In the genomic region with DNA sequence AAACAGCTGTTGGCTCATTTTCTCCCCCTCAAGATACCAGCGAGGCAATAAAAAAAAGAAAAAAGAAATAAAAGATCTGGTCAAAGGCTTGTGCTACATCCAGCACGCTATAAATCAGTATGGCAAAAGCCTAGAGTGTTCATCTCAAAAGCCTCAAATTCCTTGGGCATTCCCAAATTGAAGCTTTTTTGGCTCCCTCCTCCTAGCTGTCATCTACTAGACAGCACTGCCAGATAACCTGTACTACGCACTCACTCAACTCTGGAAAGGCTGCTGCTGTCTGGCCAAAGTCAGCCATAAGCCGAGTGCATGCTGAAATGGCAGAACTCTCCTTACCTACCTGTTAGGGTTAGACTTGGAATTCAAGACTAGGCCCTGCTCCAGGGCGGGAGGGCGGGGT, we compare ENCODE assay signal across 15 mouse cellular contexts. TPM values are rescaled to one million over a fixed set of nuclear protein-coding genes. Genes with fewer than 3 reads are reported as not detected.
DNase-seq lines count a peak whose midpoint lies in the region; ATAC-seq and TF ChIP-seq lines count a peak whose summit lies in the region.
"Had no signal": no experiment of that assay in that cellular context is flagged by ENCODE, and none has a peak within 500 bp of the region (broad histone marks: within the 10 kb centered on the region; RNA-seq: fewer than 3 reads in every experiment).

No protein-coding gene starts in this region.

- TF ChIP-seq CTCF in lung, embryonic 14.5 days (IDR thresholded peaks at IDR 0.05; ENCODE audit: low read depth) = no peak
- no peak for TF ChIP-seq CTCF in small intestine, adult 2 months (IDR thresholded peaks at IDR 0.05; ENCODE audit: extremely low read depth, insufficient read length, insufficient replicate concordance, low read depth, low read length)

- 58% methylated on average over 6 of the region's 6 CpGs for WGBS in heart, embryonic 12.5 days
- WGBS in lung, embryonic 14.5 days = 46% methylated on average over 6 of the region's 6 CpGs
- 55% methylated on average over 6 of the region's 6 CpGs for WGBS in limb, embryonic 15.5 days
- whole genome bisulfite sequencing in small intestine, adult 2 months = 23% methylated on average over 6 of the region's 6 CpGs

- H3K9ac ChIP-seq in heart, embryonic 12.5 days = peak overlapping the region; percentile 44
- H3K9ac ChIP-seq in lung, embryonic 14.5 days = no peak overlapping the region
- no peak overlapping the region for H3K9ac ChIP-seq in limb, embryonic 15.5 days
- H3K9ac ChIP-seq: hindbrain, embryonic 15.5 days had no signal

- H3K4me1 ChIP-seq in heart, embryonic 12.5 days (replicated peaks) = peaks cover 81% of the 10 kb centered on the region
- H3K4me1 ChIP-seq in lung, embryonic 14.5 days (ENCODE audit: insufficient read depth) = peaks cover 65% of the 10 kb centered on the region
- peaks cover 80% of the 10 kb centered on the region for H3K4me1 ChIP-seq in limb, embryonic 15.5 days
- peaks cover 23% of the 10 kb centered on the region; the same call in 1 of the 2 replicates for H3K4me1 ChIP-seq in small intestine, adult 2 months (ENCODE audit: control insufficient read depth, insufficient read depth, insufficient read length, low read length)

- peak overlapping the region; percentile 58 for H3K27ac ChIP-seq in heart, embryonic 12.5 days (ENCODE audit: poor library complexity, severe bottlenecking)
- peak overlapping the region; percentile 61; the same call in 1 of the 2 replicates for H3K27ac ChIP-seq in lung, embryonic 14.5 days (ENCODE audit: low read depth)
- peak overlapping the region; percentile 11; the same call in 1 of the 2 replicates for H3K27ac ChIP-seq in limb, embryonic 15.5 days
- H3K27ac ChIP-seq in small intestine, adult 2 months (ENCODE audit: insufficient read depth, low read depth, low read length) = peak overlapping the region; percentile 51
- H3K27ac ChIP-seq: hindbrain, embryonic 15.5 days; kidney, postnatal 0 days; midbrain, embryonic 10.5 days had no signal

- no peak for DNase-seq in heart, postnatal 4 days
- peak; percentile 84 for DNase-seq in lung, embryonic 14.5 days
- DNase-seq in lung, adult 18-20 months = no peak
- DNase-seq in right cerebral cortex, postnatal 25 days = no peak
- DNase-seq in neural tube, embryonic 10.5 days (ENCODE audit: extremely low spot score, low spot score) = no peak
- DNase-seq: cerebellum, adult 2 months; embryo, embryonic 11 days; gastrocnemius, postnatal 36 days; layer of hippocampus, adult 9-11 months had no signal

- no peak for TF ChIP-seq POLR2A in small intestine, adult 2 months (IDR thresholded peaks at IDR 0.05; ENCODE audit: low read depth, low read length)

- H3K4me3 ChIP-seq in heart, embryonic 12.5 days = no peak overlapping the region
- H3K4me3 ChIP-seq in lung, embryonic 14.5 days (ENCODE audit: low read depth, low read length) = no peak overlapping the region
- H3K4me3 ChIP-seq in limb, embryonic 15.5 days = no peak overlapping the region
- no peak overlapping the region for H3K4me3 ChIP-seq in small intestine, adult 2 months (ENCODE audit: low read depth, low read length)
- H3K4me3 ChIP-seq: hindbrain, embryonic 15.5 days; midbrain, embryonic 10.5 days had no signal

- H3K4me2 ChIP-seq in heart, embryonic 12.5 days = peak overlapping the region; percentile 27
- H3K4me2 ChIP-seq in lung, embryonic 14.5 days = peak overlapping the region; percentile 92; the same call in 1 of the 2 replicates
- no peak overlapping the region for H3K4me2 ChIP-seq in limb, embryonic 15.5 days
- H3K4me2 ChIP-seq: hindbrain, embryonic 15.5 days had no signal

- peaks cover 8% of the 10 kb centered on the region; the same call in 1 of the 2 replicates for H3K36me3 ChIP-seq in heart, embryonic 12.5 days
- H3K36me3 ChIP-seq in lung, embryonic 14.5 days (ENCODE audit: insufficient read depth) = peaks cover 5% of the 10 kb centered on the region; the same call in 1 of the 2 replicates
- no peaks in the 10 kb centered on the region for H3K36me3 ChIP-seq in limb, embryonic 15.5 days
- H3K36me3 ChIP-seq in small intestine, adult 2 months (ENCODE audit: control insufficient read depth, insufficient read depth, low read length) = peaks cover 16% of the 10 kb centered on the region
- H3K36me3 ChIP-seq: hindbrain, embryonic 15.5 days had no signal

- no peak for ATAC-seq in heart, embryonic 12.5 days (ENCODE audit: insufficient number of reproducible peaks, low FRiP score)
- peak; percentile 25; the same call in 1 of the 2 replicates for ATAC-seq in lung, embryonic 14.5 days (ENCODE audit: insufficient read depth)
- ATAC-seq in limb, embryonic 15.5 days (ENCODE audit: insufficient number of reproducible peaks, low FRiP score, low TSS enrichment, low read depth) = no peak

- H3K27me3 ChIP-seq in heart, embryonic 12.5 days (replicated peaks) = no peaks in the 10 kb centered on the region
- H3K27me3 ChIP-seq in lung, embryonic 14.5 days (ENCODE audit: insufficient read depth, low read length) = no peaks in the 10 kb centered on the region
- H3K27me3 ChIP-seq in limb, embryonic 15.5 days = no peaks in the 10 kb centered on the region
- no peaks in the 10 kb centered on the region for H3K27me3 ChIP-seq in small intestine, adult 2 months (ENCODE audit: control insufficient read depth, insufficient read depth, low read length)
- H3K27me3 ChIP-seq: hindbrain, embryonic 15.5 days had no signal

- no peaks in the 10 kb centered on the region for H3K9me3 ChIP-seq in heart, embryonic 12.5 days (replicated peaks)
- H3K9me3 ChIP-seq in lung, embryonic 14.5 days (ENCODE audit: low read depth, low read length) = no peaks in the 10 kb centered on the region
- H3K9me3 ChIP-seq in limb, embryonic 15.5 days = no peaks in the 10 kb centered on the region
- H3K9me3 ChIP-seq: hindbrain, embryonic 15.5 days; midbrain, embryonic 10.5 days had no signal

RNA-seq across cellular contexts. Expression of a gene that starts 4.9 kb away (rescaled TPM):
- polyA plus RNA-seq in heart, embryonic 12.5 days (2016; fragmentation: Nextera tagmentation; extraction: Ambion mirVana) = 317 and 318 TPM in 2 replicates
- total RNA-seq in heart, postnatal 4 days (2021) = 100 to 1,000 TPM; 224 to 231 TPM
- polyA plus RNA-seq in lung, embryonic 14.5 days (2014; fragmentation: Nextera tagmentation; extraction: Ambion mirVana) = 266 and 270 TPM in 2 replicates
- 347 and 359 TPM in 2 replicates for polyA plus RNA-seq in limb, embryonic 15.5 days (2015; fragmentation: Nextera tagmentation; extraction: Ambion mirVana)
- 506 and 1,069 TPM in 2 replicates for polyA plus RNA-seq in small intestine, adult 2 months (2012; rRNA removed)

RNA-seq across cellular contexts. Expression of a gene that starts 24.4 kb away (rescaled TPM):
- polyA plus RNA-seq in heart, embryonic 12.5 days (2016; fragmentation: Nextera tagmentation; extraction: Ambion mirVana) = 254 and 255 TPM in 2 replicates
- total RNA-seq in heart, postnatal 4 days (2021) = 100 to 1,000 TPM; 205 to 208 TPM
- 392 and 398 TPM in 2 replicates for polyA plus RNA-seq in lung, embryonic 14.5 days (2014; fragmentation: Nextera tagmentation; extraction: Ambion mirVana)
- polyA plus RNA-seq in limb, embryonic 15.5 days (2015; fragmentation: Nextera tagmentation; extraction: Ambion mirVana) = 372 and 387 TPM in 2 replicates
- 135 and 169 TPM in 2 replicates for polyA plus RNA-seq in small intestine, adult 2 months (2012; rRNA removed)

RNA-seq across cellular contexts. Expression of a gene that starts 24.6 kb away (rescaled TPM):
- 5.8 and 6.5 TPM in 2 replicates for polyA plus RNA-seq in heart, embryonic 12.5 days (2016; fragmentation: Nextera tagmentation; extraction: Ambion mirVana)
- total RNA-seq in heart, postnatal 4 days (2021) = 1 to 10 TPM; 1.6 to 2.0 TPM
- 8.5 and 10.7 TPM in 2 replicates for polyA plus RNA-seq in lung, embryonic 14.5 days (2014; fragmentation: Nextera tagmentation; extraction: Ambion mirVana)
- 7.2 and 7.6 TPM in 2 replicates for polyA plus RNA-seq in limb, embryonic 15.5 days (2015; fragmentation: Nextera tagmentation; extraction: Ambion mirVana)
- polyA plus RNA-seq in small intestine, adult 2 months (2012; rRNA removed) = 11.1 and 21.3 TPM in 2 replicates

Comparison
In these comparisons a context has a peak if more than half of its experiments do, and no peak if none do; other contexts are left out.
1. H3K27ac ChIP-seq: peak in every context shown above with its lines; median percentile 61 in lung, embryonic 14.5 days; 58 in heart, embryonic 12.5 days; 51 in small intestine, adult 2 months; 11 in limb, embryonic 15.5 days.